Mouse (Mus musculus) CD4-positive, CD25-positive, alpha-beta regulatory T cell, adult 2 months (primary cell): ENCODE measurements around the gene Gsta3.
A peak's percentile ranks its signal among the peaks of the same experiment; 100 is the strongest.
"Not testable (repeated sequence)": the region's sequence is repeated elsewhere in the genome, so short reads cannot be mapped to it uniquely, and the experiment has no call there.

Experiments used
- DNase-seq: peaks from one replicate; pipeline ENCODE4 v3.0.0-alpha.2; 2012; ENCODE audit warnings: low read depth, low spot score

Gene Gsta3

GRCm38 (mm10) chr1:21253303-21253650 is 12.9 kb downstream of the Gsta3 start:
- no peak for DNase-seq

- no peak for DNase-seq
Observed at GRCm38 (mm10) chr1:21253856-21254255, 13.5 kb downstream of the Gsta3 start.

DNA sequence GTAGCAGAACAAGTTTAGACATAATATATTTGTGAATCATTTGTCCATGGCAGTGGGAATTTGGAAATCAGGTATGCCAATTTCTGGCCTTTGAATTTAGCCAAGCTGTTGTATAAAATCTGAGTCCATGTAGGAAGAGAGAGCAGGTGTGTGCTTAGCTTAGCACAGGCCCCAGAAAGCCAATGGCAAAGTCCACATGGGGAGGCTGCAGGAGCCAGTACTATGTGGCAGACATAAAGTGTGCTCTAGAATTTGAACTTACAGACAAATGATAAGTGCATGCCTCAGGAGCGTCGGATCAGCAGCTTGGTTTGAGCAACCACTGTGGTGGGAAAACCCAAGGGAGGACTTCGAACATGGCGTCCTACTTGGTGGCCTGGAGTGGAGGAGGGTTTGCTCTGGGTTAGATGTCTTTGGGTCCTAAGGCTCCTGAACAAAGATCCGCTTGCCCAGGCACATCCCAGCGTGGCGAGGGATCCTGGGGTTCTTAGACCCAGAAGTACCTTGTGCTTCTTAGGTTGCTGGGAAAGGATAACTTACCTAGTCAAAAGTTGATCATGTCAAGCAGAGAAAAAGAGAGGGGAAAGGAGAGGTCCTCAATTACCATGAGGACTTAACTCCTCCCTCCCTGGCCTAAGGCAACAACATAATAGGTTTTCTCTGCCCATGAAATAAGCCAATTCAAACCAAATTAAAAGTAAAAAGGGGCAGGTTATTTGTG is 15.4 kb downstream of the Gsta3 start:
- no peak for DNase-seq

- DNase-seq, result no peak
Observed at GRCm38 (mm10) chr1:21256391-21256790, 16.0 kb downstream of the Gsta3 start.

DNA sequence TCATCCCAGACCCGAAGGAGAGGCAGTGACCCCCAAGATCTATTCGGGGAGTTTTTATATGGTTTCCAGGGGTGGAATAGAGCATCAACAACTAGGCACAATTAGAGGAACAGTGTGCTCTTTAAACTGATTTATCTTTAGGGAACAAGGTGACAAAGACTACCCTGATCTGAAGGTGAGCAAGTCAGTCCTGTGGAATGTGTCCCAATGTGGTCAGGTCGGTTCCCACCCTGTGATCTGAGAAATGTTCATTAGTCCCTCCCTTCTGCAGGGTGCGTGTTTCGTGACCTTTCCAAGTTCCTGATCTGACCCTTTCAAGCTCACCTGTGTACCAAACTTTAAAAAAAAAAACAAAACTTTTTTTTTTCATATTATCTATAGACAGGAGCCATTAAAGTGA is 16.5 kb downstream of the Gsta3 start:
- DNase-seq, result no peak

DNA sequence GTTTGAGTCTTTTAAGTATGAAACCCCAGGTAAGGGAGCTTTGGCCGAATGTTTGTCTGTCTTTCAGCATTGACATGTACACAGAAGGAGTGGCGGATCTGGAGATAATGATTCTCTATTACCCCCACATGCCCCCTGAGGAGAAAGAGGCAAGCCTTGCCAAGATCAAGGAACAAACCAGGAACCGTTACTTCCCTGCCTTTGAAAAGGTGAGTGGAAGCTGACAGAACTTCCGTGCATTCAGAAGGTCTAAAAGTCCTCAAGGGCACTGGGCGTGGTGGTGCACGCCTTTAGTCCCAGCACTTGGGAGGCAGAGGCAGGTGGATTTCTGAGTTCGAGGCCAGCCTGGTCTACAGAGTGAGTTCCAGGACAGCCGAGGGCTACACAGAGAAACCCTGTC is 19.6 kb downstream of the Gsta3 start:
- not testable (repeated sequence) for DNase-seq

GRCm38 (mm10) chr1:21262401-21262800 is 22.0 kb downstream of the Gsta3 start:
- no peak for DNase-seq

DNA sequence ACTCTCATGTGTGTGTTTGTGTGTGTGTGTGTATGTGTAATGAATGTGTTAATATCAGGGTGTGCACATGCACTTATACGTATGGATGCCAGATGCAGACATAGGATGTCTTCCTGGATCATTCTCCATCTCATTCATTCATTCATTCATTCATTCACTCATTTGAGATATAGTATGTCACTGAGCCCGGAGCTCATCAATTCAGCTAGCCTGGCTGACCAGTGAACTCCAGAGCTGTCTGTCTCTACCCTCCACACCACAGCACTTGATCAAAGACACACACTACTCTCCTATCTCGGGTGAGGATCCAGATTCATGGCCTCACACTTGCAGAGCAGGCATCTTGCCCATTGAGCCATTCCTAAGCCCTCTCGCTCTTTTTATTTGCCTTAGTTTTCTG is 23.6 kb downstream of the Gsta3 start:
- DNase-seq, result no peak

- DNase-seq, result no peak
Observed at GRCm38 (mm10) chr1:21264747-21265146, 24.4 kb downstream of the Gsta3 start.

GRCm38 (mm10) chr1:21266766-21267165 is 26.4 kb downstream of the Gsta3 start:
- DNase-seq, result peak; percentile 30

DNA sequence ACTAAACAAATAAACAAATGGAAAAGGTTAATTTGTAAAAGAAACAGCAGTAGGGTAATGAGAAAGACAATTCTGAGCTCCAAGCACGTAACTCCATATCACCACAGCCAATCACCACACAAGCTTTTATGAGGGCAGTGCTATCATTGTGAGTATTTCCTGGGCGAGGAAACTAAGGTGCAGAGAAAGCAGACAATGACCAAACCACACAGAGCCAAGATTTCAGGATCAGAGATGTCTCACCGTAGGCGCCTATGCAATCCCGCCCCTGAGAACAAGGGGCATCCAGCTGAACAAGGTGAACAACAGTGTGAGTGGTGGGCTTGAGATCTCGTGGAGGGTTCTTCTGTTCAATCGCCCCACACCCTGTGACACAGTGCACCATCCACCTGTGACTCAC is 27.1 kb downstream of the Gsta3 start:
- not testable (repeated sequence) for DNase-seq

GRCm38 (mm10) chr1:21271343-21272055 is 31.1 kb downstream of the Gsta3 start:
- peak; percentile 90 for DNase-seq

DNA sequence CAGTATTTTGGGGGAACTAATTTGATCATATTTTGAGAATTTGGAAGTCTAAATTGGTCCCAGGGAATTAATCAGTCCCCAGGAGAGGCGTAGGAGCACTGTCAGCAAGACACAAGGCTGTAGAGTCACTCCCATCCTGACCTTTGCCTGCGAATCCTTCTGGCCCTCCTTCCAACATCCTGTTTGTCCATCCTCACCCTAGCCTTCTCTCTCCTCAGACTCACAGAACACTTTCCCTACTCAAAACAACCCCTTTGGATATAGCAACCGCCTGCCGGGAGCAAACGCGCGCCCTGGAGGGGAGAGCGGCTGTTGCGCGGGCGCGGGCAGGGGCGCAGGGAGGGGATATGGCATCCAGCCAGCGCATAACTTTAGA is 31.7 kb downstream of the Gsta3 start:
- peak; percentile 52 for DNase-seq

GRCm38 (mm10) chr1:21273091-21273490 is 32.7 kb downstream of the Gsta3 start:
- peak; percentile 34 for DNase-seq

GRCm38 (mm10) chr1:21274437-21275040 is 34.1 kb downstream of the Gsta3 start:
- DNase-seq, result peak; percentile 27

GRCm38 (mm10) chr1:21275366-21275765 is 35.0 kb downstream of the Gsta3 start:
- DNase-seq, result not testable (repeated sequence)

DNA sequence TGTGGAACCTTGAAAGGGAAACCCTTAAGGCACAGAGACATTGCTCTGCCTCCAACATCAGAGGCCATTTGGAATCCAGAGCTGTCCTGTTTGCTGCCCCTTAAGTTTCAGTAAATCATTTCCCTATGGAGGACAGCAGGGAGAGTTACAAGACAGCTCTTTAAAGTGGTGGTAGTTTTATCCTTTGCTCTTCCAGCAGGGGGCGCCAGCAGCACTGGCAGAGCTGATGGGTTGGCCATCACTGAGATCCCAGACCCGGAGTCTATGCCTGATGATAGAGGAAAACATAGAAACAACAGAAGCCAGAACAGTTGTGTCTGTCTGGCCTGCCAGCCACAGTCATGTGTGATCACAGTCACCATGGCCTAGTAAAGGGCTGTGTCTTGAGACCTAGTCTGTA is 35.8 kb downstream of the Gsta3 start:
- not testable (repeated sequence) for DNase-seq

GRCm38 (mm10) chr1:21280306-21280705 is 39.9 kb downstream of the Gsta3 start:
- DNase-seq, result no peak

DNA sequence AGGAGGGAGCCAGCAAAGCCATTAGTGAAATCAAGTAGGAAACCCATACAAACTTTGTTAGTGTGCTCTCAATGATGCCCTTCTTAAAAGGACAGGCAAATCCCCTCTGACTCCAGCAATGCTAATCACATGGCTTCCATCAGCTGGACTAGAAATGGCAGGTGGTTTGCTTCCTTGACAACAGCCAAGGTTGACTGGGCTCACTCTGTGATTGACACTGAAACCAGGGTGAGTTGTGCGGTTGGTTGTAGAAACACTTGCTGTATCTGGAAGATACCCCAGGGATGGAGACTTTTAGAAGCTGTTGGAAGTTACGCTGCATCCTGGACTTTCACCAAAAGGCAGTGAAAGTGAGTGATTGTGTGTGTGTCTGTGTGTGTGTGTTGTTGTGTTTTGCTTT is 44.3 kb downstream of the Gsta3 start:
- DNase-seq, result not testable (repeated sequence)

GRCm38 (mm10) chr1:21291394-21291793 is 51.0 kb downstream of the Gsta3 start:
- DNase-seq, result peak; percentile 64

- DNase-seq, result peak; percentile 61
Observed at GRCm38 (mm10) chr1:21292590-21292989, 52.2 kb downstream of the Gsta3 start.

DNA sequence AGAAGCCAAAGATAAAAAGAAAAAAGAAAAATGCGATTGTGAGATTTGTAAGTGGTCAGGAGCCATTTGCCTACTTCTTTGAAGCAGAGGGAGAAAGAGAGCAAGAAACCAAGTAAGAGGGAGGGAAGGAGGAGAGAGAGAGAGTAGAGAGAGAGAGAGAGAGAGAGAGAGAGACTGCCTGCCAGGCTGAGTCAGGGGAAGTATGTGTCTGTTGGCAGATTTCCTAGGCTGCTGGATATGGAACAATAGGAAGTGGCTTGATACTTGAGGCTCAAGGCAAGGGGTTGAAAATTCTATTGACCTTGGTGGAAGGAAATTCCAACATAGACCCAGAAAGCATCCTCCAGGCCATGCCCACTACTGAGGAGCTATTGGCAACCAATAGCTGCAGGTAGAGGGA is 55.8 kb downstream of the Gsta3 start:
- no peak for DNase-seq

DNA sequence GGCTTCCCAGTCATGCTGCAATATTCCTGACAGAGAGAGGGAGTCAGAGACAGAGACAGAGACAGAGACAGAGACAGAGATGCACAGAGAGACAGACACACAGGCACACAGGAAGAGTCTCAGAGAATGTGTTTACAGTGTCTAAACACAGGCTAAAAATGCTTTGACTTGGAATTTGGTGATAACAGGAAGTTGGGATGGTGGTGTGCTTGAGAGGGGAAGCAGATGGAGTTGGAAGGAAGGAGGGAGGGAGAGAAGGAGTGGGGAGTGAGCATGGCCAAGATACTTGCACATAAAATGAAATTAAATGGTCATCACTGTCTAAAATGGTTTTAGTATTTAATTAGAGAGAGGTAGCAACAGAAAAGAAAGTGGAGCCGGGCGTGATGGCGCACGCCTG is 57.7 kb downstream of the Gsta3 start:
- DNase-seq, result no peak
